Mouse (Mus musculus) midbrain, embryonic 14.5 days (tissue): Measurements from ENCODE around the gene Rab11fip4. TPM values are rescaled to one million over a fixed set of nuclear protein-coding genes. Genes with fewer than 3 reads are reported as not detected.
A peak's percentile ranks its signal among the peaks of the same experiment; 100 is the strongest.

Experiments
- ATAC-seq: fragments of 200-750 bp; cut with Nextera tagmentation; 2 replicates; pipeline ENCODE4 v1.8.0; 2017; ENCODE audit warnings: moderate number of reproducible peaks, moderate library complexity; ENCODE audit not compliant: low FRiP score, low TSS enrichment
- DNase-seq: peaks from one replicate; pipeline ENCODE4 v3.0.0-alpha.2; 2015
- H3K27ac ChIP-seq: fragments of 300-500 bp; sonication (generic); replicated peaks from 2 replicates; pipeline ENCODE4 v1.5.1; 2014; ENCODE audit warnings: mild to moderate bottlenecking, low read depth, low read length, moderate library complexity
- H3K27me3 ChIP-seq: fragments of 300-500 bp; sonication (generic); 2 replicates; pipeline ENCODE4 v1.6.1; 2014; ENCODE audit warnings: low read length, control low read depth, mixed read lengths; ENCODE audit not compliant: control insufficient read depth, insufficient read depth
- H3K36me3 ChIP-seq: fragments of 300-500 bp; sonication (generic); 2 replicates; pipeline ENCODE4 v1.6.1; 2014; ENCODE audit warnings: low read length, control low read depth; ENCODE audit not compliant: control insufficient read depth, insufficient read depth
- H3K4me1 ChIP-seq: fragments of 300-500 bp; sonication (generic); 2 replicates; pipeline ENCODE4 v1.6.1; 2014; ENCODE audit warnings: mild to moderate bottlenecking, antibody characterized with exemption, low read length, control low read depth; ENCODE audit not compliant: control insufficient read depth, insufficient read depth
- H3K4me2 ChIP-seq: fragments of 300-500 bp; sonication (generic); 2 replicates; pipeline ENCODE4 v1.6.1; 2014; ENCODE audit warnings: mild to moderate bottlenecking, low read length, moderate library complexity
- H3K4me3 ChIP-seq: fragments of 300-500 bp; sonication (generic); replicated peaks from 2 replicates; pipeline ENCODE4 v1.5.1; 2014; ENCODE audit warnings: low read depth, low read length
- H3K9ac ChIP-seq: fragments of 300-500 bp; sonication (generic); replicated peaks from 2 replicates; pipeline ENCODE4 v1.6.1; 2014; ENCODE audit warnings: mild to moderate bottlenecking, low read length, moderate library complexity
- H3K9me3 ChIP-seq: fragments of 300-500 bp; sonication (generic); 2 replicates; pipeline ENCODE4 v1.6.1; 2016; ENCODE audit warnings: low read length, control low read depth, mixed read lengths; ENCODE audit not compliant: control insufficient read depth
- WGBS: fragments of 180-500 bp; shearing (Covaris S2); extraction: QIAGEN DNeasy Blood & Tissue Kit; methylation state at CpG from one replicate; pipeline ENCODE4 v1.1.7; 2014; 5-methylcytosine and 5-hydroxymethylcytosine counted together
- polyA plus RNA-seq: library from polyadenylated mRNA; unstranded; fragments of >200 nt; fragmentation: Nextera tagmentation; extraction: Ambion mirVana; gene quantifications from 2 replicates; pipeline ENCODE4 v1.2.1, GENCODE M21; 2014

Gene Rab11fip4
- 22.0 and 24.4 TPM in 2 replicates for polyA plus RNA-seq

- ATAC-seq (peak; percentile 86), DNase-seq (peak; percentile 91)
- Histone ChIP-seq H3K36me3 (no peaks in the 10 kb centered on the region), H3K4me1 (peaks cover 34% of the 10 kb centered on the region), H3K9me3 (no peaks in the 10 kb centered on the region), H3K27ac (peak within 1 kb of the TSS; percentile 87), H3K4me2 (peak within 1 kb of the TSS; percentile 74), H3K4me3 (peak within 1 kb of the TSS; percentile 68), H3K9ac (peak within 1 kb of the TSS; percentile 93), H3K27me3 (no peaks in the 10 kb centered on the region)
- under 1% methylated on average over 92 of the region's 98 CpGs for WGBS
These were observed at the start of gene Rab11fip4 for GRCm38 (mm10) chr11:79590664-79591590. Gene Rab11fip4 (plus strand): TSS chr11:79591212.

DNA sequence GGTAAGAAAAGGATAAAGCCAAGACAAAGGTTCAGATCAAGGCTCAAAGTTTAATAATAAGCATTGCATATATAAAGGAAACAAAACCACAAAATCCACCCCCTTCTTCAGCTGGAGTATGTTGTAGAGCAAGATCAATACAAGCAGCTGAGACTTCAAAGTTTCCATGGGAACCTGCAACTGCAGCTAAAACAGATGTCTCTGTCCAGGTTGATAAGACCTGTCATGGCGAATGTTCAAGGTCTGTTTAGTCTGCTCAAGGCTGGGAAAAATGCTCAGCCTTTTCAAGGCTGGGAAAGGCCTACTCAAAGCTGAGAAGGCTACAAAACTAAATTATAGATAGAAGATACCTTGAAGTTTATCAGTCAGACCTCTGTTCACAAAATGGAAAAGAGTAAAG, 38.4 kb upstream of the Rab11fip4 start:
- H3K36me3 ChIP-seq: peaks cover 88% of the 10 kb centered on the region
- 73% methylated on average over 1 of the region's 1 CpGs for WGBS
- no peak for DNase-seq

GRCm38 (mm10) chr11:79560536-79560935, 30.5 kb upstream of the Rab11fip4 start:
- Histone ChIP-seq H3K27me3 (no peaks in the 10 kb centered on the region), H3K9ac (no peak overlapping the region), H3K4me1 (no peaks in the 10 kb centered on the region), H3K9me3 (no peaks in the 10 kb centered on the region), H3K4me2 (no peak overlapping the region), H3K27ac (no peak overlapping the region), H3K4me3 (no peak overlapping the region), H3K36me3 (peaks cover 79% of the 10 kb centered on the region)
- ATAC-seq (no peak), DNase-seq (no peak)
- WGBS: 94% methylated on average over 4 of the region's 4 CpGs

More for the DNA sequence above, 38.4 kb upstream of the Rab11fip4 start:
- Histone ChIP-seq H3K9ac (no peak overlapping the region), H3K4me2 (no peak overlapping the region), H3K4me3 (no peak overlapping the region), H3K4me1 (no peaks in the 10 kb centered on the region), H3K9me3 (no peaks in the 10 kb centered on the region), H3K27ac (no peak overlapping the region), H3K27me3 (no peaks in the 10 kb centered on the region)
- ATAC-seq: no peak

- 93% methylated on average over 7 of the region's 7 CpGs for WGBS
- H3K9ac ChIP-seq: no peak overlapping the region
- ATAC-seq: no peak
- DNase-seq: no peak
- H3K36me3 ChIP-seq: peaks cover 84% of the 10 kb centered on the region
- no peaks in the 10 kb centered on the region for H3K27me3 ChIP-seq
- H3K9me3 ChIP-seq: no peaks in the 10 kb centered on the region
- no peak overlapping the region for H3K4me2 ChIP-seq
- H3K4me3 ChIP-seq: no peak overlapping the region
- no peaks in the 10 kb centered on the region for H3K4me1 ChIP-seq
- no peak overlapping the region for H3K27ac ChIP-seq
These were observed 27.5 kb upstream of the Rab11fip4 start for GRCm38 (mm10) chr11:79563493-79563892.

DNA sequence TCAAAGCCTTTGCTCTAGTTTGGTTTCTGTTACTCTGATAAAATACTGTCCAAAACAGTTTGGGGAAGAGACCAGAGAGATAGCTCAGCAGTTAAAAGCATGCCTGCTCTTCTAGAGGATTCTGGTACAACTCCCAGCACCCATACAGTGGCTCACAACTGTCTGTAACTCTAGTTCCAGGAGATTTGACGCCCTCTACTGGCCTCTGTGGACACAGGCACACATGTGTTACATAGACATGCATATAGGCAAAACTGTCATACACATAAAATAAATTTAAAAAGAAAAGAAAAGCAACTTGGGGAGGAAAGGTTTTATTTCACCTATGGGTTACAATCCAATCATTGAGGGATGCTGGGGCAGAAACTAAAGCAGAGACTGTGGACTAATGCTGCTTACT, 24.1 kb upstream of the Rab11fip4 start:
- Histone ChIP-seq H3K4me2 (no peak overlapping the region), H3K36me3 (peaks cover 89% of the 10 kb centered on the region), H3K9me3 (no peaks in the 10 kb centered on the region), H3K27me3 (no peaks in the 10 kb centered on the region), H3K27ac (no peak overlapping the region), H3K4me1 (no peaks in the 10 kb centered on the region), H3K9ac (no peak overlapping the region), H3K4me3 (no peak overlapping the region)
- 58% methylated on average over 1 of the region's 1 CpGs for WGBS
- DNase-seq (no peak), ATAC-seq (no peak)

GRCm38 (mm10) chr11:79568197-79568911, 22.7 kb upstream of the Rab11fip4 start:
- WGBS: 92% methylated on average over 11 of the region's 11 CpGs
- no peaks in the 10 kb centered on the region for H3K27me3 ChIP-seq
- H3K36me3 ChIP-seq: peaks cover 89% of the 10 kb centered on the region
- DNase-seq (no peak), ATAC-seq (no peak)
- no peaks in the 10 kb centered on the region for H3K4me1 ChIP-seq
- H3K4me2 ChIP-seq: no peak overlapping the region
- no peak overlapping the region for H3K9ac ChIP-seq
- no peak overlapping the region for H3K27ac ChIP-seq
- H3K9me3 ChIP-seq: no peaks in the 10 kb centered on the region
- no peak overlapping the region for H3K4me3 ChIP-seq

- ATAC-seq (no peak), DNase-seq (no peak)
- Histone ChIP-seq H3K4me3 (no peak overlapping the region), H3K27ac (no peak overlapping the region), H3K27me3 (no peaks in the 10 kb centered on the region), H3K9me3 (no peaks in the 10 kb centered on the region), H3K36me3 (peaks cover 94% of the 10 kb centered on the region), H3K4me2 (no peak overlapping the region), H3K4me1 (no peaks in the 10 kb centered on the region), H3K9ac (no peak overlapping the region)
- 94% methylated on average over 2 of the region's 2 CpGs for WGBS
These were observed 20.7 kb upstream of the Rab11fip4 start for GRCm38 (mm10) chr11:79570319-79570718.

GRCm38 (mm10) chr11:79573836-79574235, 17.2 kb upstream of the Rab11fip4 start:
- H3K4me2 ChIP-seq: no peak overlapping the region
- no peak overlapping the region for H3K9ac ChIP-seq
- no peak overlapping the region for H3K4me3 ChIP-seq
- DNase-seq (no peak), ATAC-seq (no peak)
- H3K9me3 ChIP-seq: no peaks in the 10 kb centered on the region
- no peaks in the 10 kb centered on the region for H3K27me3 ChIP-seq
- H3K36me3 ChIP-seq: peaks cover 75% of the 10 kb centered on the region
- WGBS: 74% methylated on average over 3 of the region's 3 CpGs
- H3K4me1 ChIP-seq: no peaks in the 10 kb centered on the region
- H3K27ac ChIP-seq: no peak overlapping the region
